Mouse (Mus musculus) midbrain, embryonic 14.5 days (tissue): ENCODE results near the gene Kcnv2. TPM values are rescaled to one million over a fixed set of nuclear protein-coding genes. Genes with fewer than 3 reads are reported as not detected.

Experiments
- ATAC-seq: fragments of 200-750 bp; cut with Nextera tagmentation; 2 replicates; pipeline ENCODE4 v1.8.0; 2017; ENCODE audit warnings: moderate number of reproducible peaks, moderate library complexity; ENCODE audit not compliant: low FRiP score, low TSS enrichment
- DNase-seq: peaks from one replicate; pipeline ENCODE4 v3.0.0-alpha.2; 2015
- H3K27ac ChIP-seq: fragments of 300-500 bp; sonication (generic); replicated peaks from 2 replicates; pipeline ENCODE4 v1.5.1; 2014; ENCODE audit warnings: mild to moderate bottlenecking, low read depth, low read length, moderate library complexity
- H3K27me3 ChIP-seq: fragments of 300-500 bp; sonication (generic); 2 replicates; pipeline ENCODE4 v1.6.1; 2014; ENCODE audit warnings: low read length, control low read depth, mixed read lengths; ENCODE audit not compliant: control insufficient read depth, insufficient read depth
- H3K36me3 ChIP-seq: fragments of 300-500 bp; sonication (generic); 2 replicates; pipeline ENCODE4 v1.6.1; 2014; ENCODE audit warnings: low read length, control low read depth; ENCODE audit not compliant: control insufficient read depth, insufficient read depth
- H3K4me1 ChIP-seq: fragments of 300-500 bp; sonication (generic); 2 replicates; pipeline ENCODE4 v1.6.1; 2014; ENCODE audit warnings: mild to moderate bottlenecking, antibody characterized with exemption, low read length, control low read depth; ENCODE audit not compliant: control insufficient read depth, insufficient read depth
- H3K4me2 ChIP-seq: fragments of 300-500 bp; sonication (generic); 2 replicates; pipeline ENCODE4 v1.6.1; 2014; ENCODE audit warnings: mild to moderate bottlenecking, low read length, moderate library complexity
- H3K4me3 ChIP-seq: fragments of 300-500 bp; sonication (generic); replicated peaks from 2 replicates; pipeline ENCODE4 v1.5.1; 2014; ENCODE audit warnings: low read depth, low read length
- H3K9ac ChIP-seq: fragments of 300-500 bp; sonication (generic); replicated peaks from 2 replicates; pipeline ENCODE4 v1.6.1; 2014; ENCODE audit warnings: mild to moderate bottlenecking, low read length, moderate library complexity
- H3K9me3 ChIP-seq: fragments of 300-500 bp; sonication (generic); 2 replicates; pipeline ENCODE4 v1.6.1; 2016; ENCODE audit warnings: low read length, control low read depth, mixed read lengths; ENCODE audit not compliant: control insufficient read depth
- WGBS: fragments of 180-500 bp; shearing (Covaris S2); extraction: QIAGEN DNeasy Blood & Tissue Kit; methylation state at CpG from one replicate; pipeline ENCODE4 v1.1.7; 2014; 5-methylcytosine and 5-hydroxymethylcytosine counted together
- polyA plus RNA-seq: library from polyadenylated mRNA; unstranded; fragments of >200 nt; fragmentation: Nextera tagmentation; extraction: Ambion mirVana; gene quantifications from 2 replicates; pipeline ENCODE4 v1.2.1, GENCODE M21; 2014

Gene Kcnv2
- polyA plus RNA-seq: 0.07 and 0.08 TPM in 2 replicates

DNA sequence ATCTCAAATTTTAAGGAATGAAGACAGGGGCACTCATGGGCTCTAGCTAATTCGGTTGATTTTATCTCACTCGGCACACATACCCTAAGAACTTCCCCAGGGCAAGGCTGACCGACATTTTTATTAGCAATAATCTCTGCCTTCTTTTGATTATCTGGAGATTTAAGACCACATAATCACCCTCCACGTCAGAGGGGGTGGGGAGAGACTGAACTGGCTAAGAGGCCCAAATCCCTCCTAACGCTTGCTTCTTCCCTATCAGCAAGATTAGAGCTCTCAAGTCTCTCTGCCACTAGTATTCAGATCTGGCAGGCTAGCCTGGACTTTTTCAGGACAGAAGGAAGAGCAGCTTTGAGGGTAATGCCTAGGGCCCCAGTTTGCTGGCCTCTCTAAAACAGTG lies at the start of gene Kcnv2:
Gene Kcnv2 (plus strand): TSS at position 308 of the 400 bp plus-strand sequence.
- Histone ChIP-seq H3K27ac (no peak within 1 kb of the TSS), H3K4me1 (no peaks in the 10 kb centered on the region), H3K4me2 (no peak within 1 kb of the TSS), H3K36me3 (no peaks in the 10 kb centered on the region), H3K9me3 (no peaks in the 10 kb centered on the region), H3K27me3 (no peaks in the 10 kb centered on the region), H3K9ac (no peak within 1 kb of the TSS), H3K4me3 (no peak within 1 kb of the TSS)
- DNase-seq (no peak), ATAC-seq (no peak)
- WGBS: 41% methylated on average over 5 of the region's 5 CpGs

GRCm38 (mm10) chr19:27273385-27273784 lies 49.0 kb upstream of the Kcnv2 start:
- Histone ChIP-seq H3K36me3 (no peaks in the 10 kb centered on the region), H3K4me3 (no peak overlapping the region), H3K27ac (no peak overlapping the region), H3K4me1 (no peaks in the 10 kb centered on the region), H3K27me3 (no peaks in the 10 kb centered on the region), H3K9me3 (no peaks in the 10 kb centered on the region), H3K9ac (no peak overlapping the region), H3K4me2 (no peak overlapping the region)
- ATAC-seq (no peak), DNase-seq (no peak)
- 82% methylated on average over 2 of the region's 2 CpGs for WGBS

- H3K4me3 ChIP-seq: no peak overlapping the region
- no peak overlapping the region for H3K4me2 ChIP-seq
- H3K4me1 ChIP-seq: no peaks in the 10 kb centered on the region
- DNase-seq (no peak), ATAC-seq (no peak)
- 89% methylated on average over 1 of the region's 1 CpGs for WGBS
- H3K27ac ChIP-seq: no peak overlapping the region
- no peak overlapping the region for H3K9ac ChIP-seq
- H3K27me3 ChIP-seq: no peaks in the 10 kb centered on the region
- H3K9me3 ChIP-seq: no peaks in the 10 kb centered on the region
- no peaks in the 10 kb centered on the region for H3K36me3 ChIP-seq
Observed at GRCm38 (mm10) chr19:27274382-27274781, 48.0 kb upstream of the Kcnv2 start.

DNA sequence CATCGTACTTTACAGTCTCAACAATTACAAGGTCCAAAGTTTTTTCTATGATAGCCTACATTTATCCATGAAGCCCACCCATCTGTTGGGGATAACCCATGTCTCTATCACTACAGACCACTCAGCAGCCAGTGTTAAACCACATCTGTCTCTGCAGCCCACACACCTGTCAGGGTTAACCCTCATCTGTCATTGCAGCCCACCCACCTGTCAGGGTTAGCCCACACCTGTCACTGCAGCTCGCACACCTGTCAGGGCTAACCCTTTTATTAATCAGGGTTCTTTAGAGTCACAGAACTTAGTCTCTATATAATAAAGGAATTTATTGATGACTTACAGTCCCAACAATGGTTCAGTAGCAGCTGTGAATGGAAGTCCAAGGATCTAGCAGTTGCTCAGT lies 43.2 kb upstream of the Kcnv2 start:
- WGBS: 97% methylated on average over 2 of the region's 2 CpGs

DNA sequence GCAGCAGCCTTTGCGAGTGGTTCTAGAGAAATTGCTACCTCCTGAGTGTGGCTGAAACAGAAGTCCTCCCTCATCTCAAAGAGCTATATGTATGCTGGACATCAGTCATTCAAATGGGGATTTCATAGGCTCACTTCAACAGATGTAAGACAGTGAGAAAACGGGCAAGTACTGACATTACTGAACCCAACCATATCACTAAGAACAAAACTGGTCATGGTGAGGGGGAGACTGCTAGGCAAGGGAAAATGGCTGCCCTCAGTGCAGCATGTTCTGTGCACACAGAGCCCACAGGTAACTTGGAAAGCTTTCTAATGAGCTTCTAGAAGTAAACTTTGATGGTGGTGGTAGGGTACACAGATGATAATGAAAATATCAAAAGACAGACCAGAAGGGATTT lies 12.3 kb upstream of the Kcnv2 start:
- Histone ChIP-seq H3K4me3 (no peak overlapping the region), H3K9ac (no peak overlapping the region), H3K36me3 (no peaks in the 10 kb centered on the region), H3K27me3 (no peaks in the 10 kb centered on the region), H3K9me3 (no peaks in the 10 kb centered on the region), H3K4me1 (no peaks in the 10 kb centered on the region), H3K27ac (no peak overlapping the region), H3K4me2 (no peak overlapping the region)
- ATAC-seq: no peak
- WGBS: 92% methylated on average over 2 of the region's 2 CpGs
- DNase-seq: no peak

More for the DNA sequence above, 43.2 kb upstream of the Kcnv2 start:
- ATAC-seq (no peak), DNase-seq (no peak)
- no peak overlapping the region for H3K27ac ChIP-seq
- H3K9me3 ChIP-seq: no peaks in the 10 kb centered on the region
- no peak overlapping the region for H3K9ac ChIP-seq
- no peak overlapping the region for H3K4me3 ChIP-seq
- no peaks in the 10 kb centered on the region for H3K27me3 ChIP-seq
- H3K4me2 ChIP-seq: no peak overlapping the region
- no peaks in the 10 kb centered on the region for H3K4me1 ChIP-seq
- H3K36me3 ChIP-seq: no peaks in the 10 kb centered on the region

DNA sequence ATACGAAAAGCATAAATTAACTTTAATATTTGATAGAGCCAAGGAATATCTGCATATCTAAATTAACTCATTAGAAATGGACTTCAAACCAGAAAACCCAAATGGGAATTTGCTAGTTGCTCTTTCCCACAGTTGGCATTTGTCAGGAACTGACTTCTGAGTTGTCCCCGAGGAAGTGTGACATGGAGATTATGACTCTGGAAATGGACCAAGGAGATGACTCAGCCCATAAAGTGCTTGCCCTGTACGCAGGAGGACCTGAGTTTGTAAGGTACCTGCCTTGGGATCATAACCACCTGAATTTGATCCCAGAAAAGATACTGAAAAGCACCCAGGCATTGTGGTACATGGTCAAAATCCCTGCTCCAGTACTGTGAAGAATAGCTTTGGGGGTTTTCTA lies 11.1 kb upstream of the Kcnv2 start:
- H3K4me3 ChIP-seq: no peak overlapping the region
- H3K27me3 ChIP-seq: no peaks in the 10 kb centered on the region
- H3K4me1 ChIP-seq: no peaks in the 10 kb centered on the region
- H3K9me3 ChIP-seq: no peaks in the 10 kb centered on the region
- H3K27ac ChIP-seq: no peak overlapping the region
- DNase-seq: no peak
- no peak for ATAC-seq
- H3K36me3 ChIP-seq: no peaks in the 10 kb centered on the region
- WGBS: 90% methylated on average over 3 of the region's 3 CpGs
- H3K4me2 ChIP-seq: no peak overlapping the region
- H3K9ac ChIP-seq: no peak overlapping the region

DNA sequence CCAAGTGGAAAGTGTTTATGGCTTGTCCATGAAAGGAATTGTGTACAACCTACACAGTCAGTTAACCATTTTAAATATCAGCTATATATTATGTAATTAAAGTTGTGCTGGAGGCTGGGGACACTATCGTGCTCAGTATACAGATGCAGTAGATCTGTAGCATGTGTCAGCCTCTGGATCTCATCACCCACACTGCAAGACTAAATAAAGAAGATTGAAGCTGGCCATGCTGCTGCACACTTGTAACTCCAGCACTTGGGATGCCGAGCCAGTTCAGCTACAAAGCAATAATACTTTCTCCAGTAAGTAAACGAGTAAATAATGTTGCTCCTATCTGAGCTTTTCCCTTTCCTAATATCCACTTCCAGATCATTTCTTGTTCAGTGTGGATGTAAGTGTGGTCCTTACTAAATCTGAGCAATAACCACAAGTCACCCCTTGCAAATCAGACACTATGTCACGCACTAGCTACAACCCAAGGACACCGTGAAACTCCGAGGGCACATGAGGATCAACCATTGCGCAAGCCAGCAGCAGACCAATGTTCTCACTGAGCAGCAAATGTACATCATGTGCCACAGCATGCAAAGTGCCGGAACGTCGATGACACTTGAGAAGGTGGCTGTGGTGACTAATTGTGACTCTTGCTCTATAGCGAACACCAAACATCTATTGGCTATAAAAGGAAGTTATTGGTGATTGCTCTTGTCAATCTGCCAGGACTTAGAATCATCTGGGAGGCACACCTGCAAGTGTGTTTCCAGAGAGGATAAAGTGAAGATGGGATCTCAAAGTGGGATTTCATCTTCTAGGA lies 9.9 kb upstream of the Kcnv2 start:
- Histone ChIP-seq H3K4me1 (no peaks in the 10 kb centered on the region), H3K4me2 (no peak overlapping the region), H3K4me3 (no peak overlapping the region), H3K27me3 (no peaks in the 10 kb centered on the region), H3K36me3 (no peaks in the 10 kb centered on the region), H3K9me3 (no peaks in the 10 kb centered on the region), H3K9ac (no peak overlapping the region), H3K27ac (no peak overlapping the region)
- WGBS: 95% methylated on average over 11 of the region's 11 CpGs
- no peak for ATAC-seq
- DNase-seq: no peak

DNA sequence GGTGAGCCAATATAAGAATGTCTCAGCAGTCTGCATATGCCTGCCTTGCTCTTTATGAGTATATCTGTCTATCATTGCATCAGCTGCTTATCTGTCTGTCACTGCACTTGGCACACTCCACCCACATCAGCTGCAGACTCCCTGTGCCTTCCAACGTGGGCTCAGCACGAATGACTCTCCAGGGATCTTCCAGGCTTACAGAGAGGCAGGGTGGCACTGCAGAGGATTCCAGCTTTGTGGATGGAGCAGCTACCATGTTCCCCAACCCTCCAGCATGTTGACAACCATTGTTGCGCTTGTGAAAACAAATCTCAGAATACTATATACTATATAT lies 9.3 kb upstream of the Kcnv2 start:
- no peaks in the 10 kb centered on the region for H3K4me1 ChIP-seq
- no peaks in the 10 kb centered on the region for H3K9me3 ChIP-seq
- no peak overlapping the region for H3K9ac ChIP-seq
- ATAC-seq: no peak
- DNase-seq: no peak
- H3K4me2 ChIP-seq: no peak overlapping the region
- WGBS: 84% methylated on average over 3 of the region's 3 CpGs
- no peaks in the 10 kb centered on the region for H3K27me3 ChIP-seq
- H3K27ac ChIP-seq: no peak overlapping the region
- H3K36me3 ChIP-seq: no peaks in the 10 kb centered on the region
- H3K4me3 ChIP-seq: no peak overlapping the region
